Mouse (Mus musculus): Measurements from ENCODE around the gene Adra2b. TPM values are rescaled to one million over a fixed set of nuclear protein-coding genes. Genes with fewer than 3 reads are reported as not detected.

Adra2b gene
- total RNA-seq (2017) = not detected in 2 replicates

DNA sequence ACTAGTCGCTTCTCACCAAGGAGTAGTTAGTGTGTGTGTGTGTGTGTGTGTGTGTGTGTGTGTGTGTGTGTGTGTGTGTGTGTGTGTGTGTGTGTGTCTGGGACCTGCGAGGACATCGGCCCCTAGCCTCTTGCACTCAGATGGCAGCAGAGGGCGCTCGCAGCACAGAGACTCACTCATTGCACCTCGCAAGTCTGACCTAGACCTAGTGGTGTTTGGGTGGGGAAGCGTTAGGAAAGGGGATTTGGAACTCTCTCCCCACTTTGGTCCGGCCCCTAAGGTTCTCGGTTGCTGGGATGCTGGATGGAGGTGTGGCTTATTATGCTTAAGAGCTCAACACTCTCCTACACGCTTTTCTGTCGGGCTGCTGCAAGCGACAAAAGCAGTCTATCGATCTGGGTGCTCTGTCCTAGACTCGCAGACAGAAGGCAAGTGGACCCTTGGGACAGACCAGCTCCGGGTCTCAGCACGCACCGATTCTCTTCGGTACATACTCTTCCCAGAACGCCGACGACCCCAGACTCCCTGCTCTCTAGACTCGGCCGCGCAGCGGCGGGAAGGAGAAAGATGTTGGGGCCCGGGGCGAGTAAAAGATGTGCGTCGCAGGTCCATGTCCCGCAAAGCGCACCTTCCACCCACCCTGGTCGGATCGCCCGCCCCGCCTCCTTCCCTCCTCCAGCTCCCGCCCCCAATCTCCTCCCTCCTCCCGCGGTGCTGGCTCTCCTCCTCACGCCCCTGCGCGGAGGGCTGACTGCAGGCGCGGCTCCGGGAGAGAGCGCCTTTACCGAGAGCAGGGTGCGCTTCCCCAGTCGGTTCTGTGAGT, at the start of gene Adra2b:
Gene Adra2b (plus strand): TSS at position 750 of the 823 bp plus-strand sequence.
- ATAC-seq (ENCODE audit: extremely low read depth, insufficient number of reproducible peaks, low FRiP score, poor library complexity, severe bottlenecking) = peak; percentile 52; the same call in 1 of the 2 replicates

DNA sequence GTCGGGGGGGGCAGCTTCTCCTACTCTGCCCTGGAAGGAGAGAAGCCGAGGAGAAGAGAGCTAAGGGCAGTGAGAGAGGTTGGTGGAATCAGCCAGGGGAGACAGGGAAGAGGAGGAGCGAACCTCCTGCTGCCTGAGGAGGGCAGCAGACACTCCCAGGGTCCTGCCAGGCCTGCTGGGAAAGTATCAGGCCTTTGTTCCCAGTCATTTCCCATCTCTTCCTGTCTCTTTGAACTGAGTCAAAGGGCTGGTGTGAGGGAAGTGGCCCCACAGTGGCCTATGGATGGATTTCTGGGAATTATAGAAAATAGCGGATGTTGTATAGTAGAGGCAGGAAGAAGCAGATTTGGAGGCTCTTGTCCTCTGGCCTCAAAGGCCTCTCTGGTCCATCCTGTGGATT, 49.1 kb upstream of the Adra2b start:
- no peak for ATAC-seq (ENCODE audit: extremely low read depth, insufficient number of reproducible peaks, low FRiP score, poor library complexity, severe bottlenecking)

DNA sequence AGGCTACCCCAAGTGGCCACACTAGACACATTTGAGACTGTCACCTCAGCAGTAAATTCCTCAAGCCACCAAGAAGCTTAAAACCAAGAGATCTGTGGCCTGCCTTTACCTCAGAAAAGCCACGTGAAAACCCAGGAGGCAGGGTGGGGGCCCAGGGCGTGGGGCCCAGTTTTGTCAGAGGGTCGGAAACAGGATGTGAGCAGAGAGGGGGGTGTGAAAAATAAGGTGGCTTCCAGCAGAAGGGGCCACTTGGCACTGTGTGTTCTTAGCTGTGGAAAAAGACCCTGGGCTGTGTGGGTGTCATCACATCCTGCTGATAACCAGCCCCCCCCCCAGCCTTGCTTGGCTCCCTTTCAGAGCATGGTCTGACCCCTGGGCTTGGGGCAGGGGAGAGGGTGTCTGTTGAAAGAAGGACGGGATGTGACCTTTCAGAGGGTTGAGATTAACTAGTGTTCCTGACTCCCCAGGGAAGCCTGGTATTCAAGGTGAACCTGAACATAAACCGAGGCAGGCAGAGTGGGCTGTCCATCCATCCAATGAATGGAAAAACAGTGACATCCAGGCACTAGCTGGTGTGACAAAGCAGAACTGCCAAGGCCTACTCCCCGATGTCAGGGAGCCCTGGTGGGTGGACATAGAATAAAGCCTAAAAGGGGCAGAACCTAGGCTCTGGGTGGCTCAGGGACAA, 48.4 kb upstream of the Adra2b start:
- peak; percentile 59 for ATAC-seq (ENCODE audit: extremely low read depth, insufficient number of reproducible peaks, low FRiP score, poor library complexity, severe bottlenecking)

DNA sequence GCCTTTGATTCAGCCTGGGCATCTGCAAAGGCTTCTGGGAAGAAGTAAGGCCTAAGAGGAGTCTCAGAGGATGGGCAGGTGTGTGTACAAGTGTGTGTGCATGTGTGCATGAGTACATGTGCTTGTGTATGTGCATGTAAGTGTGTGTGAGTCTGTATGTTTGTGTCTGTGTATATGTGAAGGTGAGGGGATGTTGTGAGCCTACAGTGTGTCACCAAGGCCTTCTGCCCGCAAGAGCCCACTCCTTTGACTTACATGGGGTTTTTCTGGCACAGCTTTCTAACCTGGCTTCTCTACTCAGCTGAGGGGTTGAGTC, 47.9 kb upstream of the Adra2b start:
- no peak for ATAC-seq (ENCODE audit: extremely low read depth, insufficient number of reproducible peaks, low FRiP score, poor library complexity, severe bottlenecking)

DNA sequence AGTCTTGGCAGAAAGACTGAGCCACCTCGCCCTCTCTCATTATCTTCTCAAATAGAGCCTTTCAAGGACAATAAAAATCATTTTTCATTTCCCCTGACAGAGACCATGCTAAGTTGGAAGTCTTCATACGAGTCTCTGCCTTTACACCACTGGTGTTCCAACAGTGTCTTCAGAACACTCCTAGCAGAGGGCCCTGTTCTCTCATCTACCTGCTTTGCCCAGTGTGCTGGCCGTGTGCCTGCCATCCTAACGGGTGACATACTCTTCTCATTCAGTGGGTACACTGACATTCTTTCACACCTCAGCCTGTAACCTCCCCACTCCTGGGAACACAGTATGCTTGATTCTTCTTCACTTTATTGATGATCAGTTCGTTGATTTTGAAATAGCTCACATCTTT, 46.6 kb upstream of the Adra2b start:
- no peak for ATAC-seq (ENCODE audit: extremely low read depth, insufficient number of reproducible peaks, low FRiP score, poor library complexity, severe bottlenecking)

DNA sequence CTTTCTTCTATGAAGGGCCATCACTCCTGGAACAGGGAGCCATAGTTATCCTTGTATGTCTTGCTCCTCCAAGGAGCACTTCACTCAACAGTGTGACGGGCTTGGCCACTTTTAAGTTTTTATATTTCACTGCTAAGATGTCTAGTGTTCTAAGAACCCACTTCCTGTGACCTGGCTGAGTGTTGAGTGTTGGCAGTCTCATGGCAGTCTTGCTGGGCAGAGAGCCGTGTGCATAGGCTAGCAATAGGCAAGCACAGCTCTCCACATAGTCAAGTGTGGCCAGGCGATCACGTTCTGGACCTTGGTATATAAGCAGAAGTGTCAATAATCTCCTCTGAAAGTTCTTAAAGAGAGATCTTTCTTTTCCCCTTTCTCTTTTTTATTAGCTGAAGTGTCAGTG, 44.9 kb upstream of the Adra2b start:
- ATAC-seq (ENCODE audit: extremely low read depth, insufficient number of reproducible peaks, low FRiP score, poor library complexity, severe bottlenecking) = peak; percentile 33

DNA sequence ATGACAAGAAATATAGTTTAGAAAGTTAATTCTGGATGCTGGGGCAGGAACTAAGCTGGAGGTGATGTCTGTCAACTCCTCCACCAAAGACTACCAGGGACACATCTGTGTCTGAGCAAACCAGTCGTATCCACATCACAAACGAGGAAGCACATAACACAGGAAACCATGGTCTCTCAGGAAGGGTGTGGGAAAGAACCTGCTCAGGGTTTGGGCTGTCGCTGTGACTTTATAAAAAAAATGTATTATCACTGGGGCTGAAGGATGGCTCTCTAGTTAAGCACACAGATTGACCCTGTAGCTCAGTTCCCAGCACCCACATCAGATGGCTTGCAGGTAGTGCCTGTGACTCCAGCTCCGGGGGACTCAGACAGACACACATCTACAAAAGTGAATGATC, 43.9 kb upstream of the Adra2b start:
- no peak for ATAC-seq (ENCODE audit: extremely low read depth, insufficient number of reproducible peaks, low FRiP score, poor library complexity, severe bottlenecking)

DNA sequence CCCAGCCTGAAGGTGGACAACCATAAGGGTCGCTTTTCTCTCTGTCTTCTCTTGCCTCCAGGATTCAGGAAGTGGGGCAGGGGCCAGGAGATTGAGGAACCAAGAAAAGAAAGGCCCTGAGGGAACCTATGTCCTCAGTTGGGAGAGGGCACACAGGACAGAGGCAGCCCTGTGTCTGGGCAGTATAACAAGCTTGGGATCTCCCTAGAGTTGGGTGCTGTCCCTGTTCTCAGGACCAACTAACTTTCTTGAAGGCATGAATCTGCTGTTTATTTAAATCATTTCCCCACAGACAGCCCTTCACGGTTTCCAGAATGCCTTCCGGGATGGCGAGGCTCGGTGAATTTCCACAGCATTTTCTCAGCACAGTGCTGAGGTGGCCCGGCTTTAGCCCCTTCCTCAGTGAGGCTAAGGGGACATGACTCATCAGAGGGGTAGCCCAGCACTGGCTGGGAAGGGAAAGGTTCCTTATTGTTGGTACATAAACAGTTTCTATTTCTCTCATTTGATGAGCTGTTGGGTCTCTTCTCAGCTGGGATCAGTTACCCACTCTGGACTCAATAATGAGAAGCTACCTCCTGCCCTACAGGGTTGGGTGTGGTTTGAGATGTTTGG, 40.2 kb upstream of the Adra2b start:
- ATAC-seq (ENCODE audit: extremely low read depth, insufficient number of reproducible peaks, low FRiP score, poor library complexity, severe bottlenecking) = no peak

DNA sequence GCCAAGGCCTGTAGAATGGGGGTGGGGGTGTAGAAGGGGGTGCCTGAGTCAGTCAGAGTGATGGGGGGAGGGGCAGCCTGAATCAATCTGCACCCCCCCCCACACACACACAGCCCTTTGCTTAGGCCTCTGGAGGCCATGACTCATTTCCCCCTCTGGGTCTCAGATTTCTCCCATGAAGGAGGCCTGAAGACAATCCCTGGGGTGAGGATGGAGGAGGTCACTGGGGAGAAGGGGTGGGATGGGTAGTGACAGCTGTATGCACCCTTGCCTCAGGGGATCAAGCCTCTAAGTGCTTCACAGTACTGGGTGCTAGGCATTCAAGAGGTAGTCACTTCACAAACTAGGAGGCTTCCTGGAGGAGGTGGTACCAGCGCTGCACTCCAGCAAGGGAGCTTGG, 39.3 kb upstream of the Adra2b start:
- no peak for ATAC-seq (ENCODE audit: extremely low read depth, insufficient number of reproducible peaks, low FRiP score, poor library complexity, severe bottlenecking)

DNA sequence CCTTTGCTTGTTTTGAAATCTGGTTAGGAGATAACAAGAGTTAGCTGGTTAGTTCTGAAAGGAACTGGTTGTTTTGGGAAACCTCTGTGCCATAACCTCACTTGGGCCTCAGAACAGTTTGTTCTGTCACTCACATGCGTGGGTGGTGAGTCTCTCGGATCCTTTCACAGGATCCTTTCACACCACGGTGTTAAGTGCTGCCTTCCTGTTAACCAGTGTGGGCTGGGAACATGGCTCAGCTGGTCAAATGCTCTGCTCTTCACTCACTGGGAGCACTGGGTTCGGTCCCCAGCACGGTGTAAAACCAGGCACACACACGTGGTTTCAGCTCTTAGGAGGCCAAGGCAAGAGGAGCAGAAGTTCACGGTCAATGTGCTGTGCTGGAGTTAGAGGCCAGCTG, 38.6 kb upstream of the Adra2b start:
- no peak for ATAC-seq (ENCODE audit: extremely low read depth, insufficient number of reproducible peaks, low FRiP score, poor library complexity, severe bottlenecking)

DNA sequence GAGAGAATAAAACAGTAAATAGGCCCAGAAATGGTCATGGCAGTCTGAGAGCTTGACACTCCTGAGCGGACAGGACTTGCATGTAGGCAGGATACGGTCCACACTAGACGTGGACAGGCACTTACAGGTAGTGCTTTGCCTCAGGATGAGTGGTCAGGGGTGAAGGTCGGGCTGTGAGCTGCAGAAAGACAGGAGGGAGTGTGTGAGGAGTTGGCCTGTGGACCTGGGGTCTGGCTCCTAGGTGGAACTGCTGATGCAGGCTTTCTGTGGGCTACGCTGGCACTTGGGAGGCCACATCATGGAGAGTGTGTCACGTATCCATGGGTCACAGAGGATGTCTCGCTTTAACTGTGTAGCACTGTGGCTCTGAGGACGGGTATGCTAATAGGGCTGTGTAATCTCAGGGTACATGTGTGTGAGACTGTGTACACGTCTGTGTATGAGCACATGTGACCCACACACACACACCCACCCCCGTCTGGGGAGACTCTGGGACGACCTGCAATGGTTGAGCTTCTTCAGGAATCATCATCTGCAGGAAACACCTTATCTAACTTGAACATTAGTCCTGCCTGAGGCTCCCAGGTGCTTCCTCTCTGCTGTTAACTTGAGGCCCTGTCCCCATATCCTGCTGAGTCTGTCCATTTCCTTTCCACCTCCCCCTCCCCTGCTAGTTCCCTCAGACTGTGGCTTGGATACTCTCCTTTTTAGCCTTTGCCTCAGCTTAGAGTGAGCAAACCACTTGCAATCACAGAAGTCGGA, 34.7 kb upstream of the Adra2b start:
- no peak for ATAC-seq (ENCODE audit: extremely low read depth, insufficient number of reproducible peaks, low FRiP score, poor library complexity, severe bottlenecking)

DNA sequence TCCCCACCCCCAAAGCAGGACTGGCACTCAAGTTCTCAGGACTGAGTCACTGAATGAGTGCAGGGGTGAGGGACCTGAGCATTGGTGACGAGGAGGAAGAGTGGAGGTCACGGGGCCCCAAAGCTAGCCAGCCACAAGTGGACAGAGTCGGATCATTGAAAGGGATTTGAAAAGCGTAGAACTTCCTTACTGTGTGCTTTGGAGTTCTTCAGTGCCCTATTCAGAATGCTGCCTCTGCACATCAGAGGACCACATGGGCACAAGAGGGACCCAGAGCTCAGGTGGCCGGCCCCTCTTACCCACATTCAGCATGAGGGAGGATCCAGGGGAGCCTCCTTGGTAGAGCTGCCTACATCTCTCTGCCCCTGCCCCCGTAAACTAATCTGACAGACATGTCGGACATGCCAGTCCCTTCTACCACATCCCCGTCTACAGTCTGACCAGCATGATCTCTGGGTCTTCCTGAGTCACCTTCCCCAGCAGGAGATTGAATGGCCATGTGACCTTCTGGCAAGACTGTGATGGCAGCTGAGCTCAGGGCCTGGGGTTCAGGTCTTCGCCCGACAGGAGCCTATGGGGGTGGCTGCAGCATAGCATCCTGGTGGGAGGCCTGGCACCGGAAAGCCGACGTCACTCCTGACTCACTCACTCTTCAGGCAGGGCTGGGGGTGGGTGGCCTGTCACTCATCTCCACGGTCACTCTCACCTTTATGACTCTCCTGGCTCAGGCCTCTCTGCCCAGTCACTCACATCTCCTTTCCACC, 30.0 kb upstream of the Adra2b start:
- no peak for ATAC-seq (ENCODE audit: extremely low read depth, insufficient number of reproducible peaks, low FRiP score, poor library complexity, severe bottlenecking)

DNA sequence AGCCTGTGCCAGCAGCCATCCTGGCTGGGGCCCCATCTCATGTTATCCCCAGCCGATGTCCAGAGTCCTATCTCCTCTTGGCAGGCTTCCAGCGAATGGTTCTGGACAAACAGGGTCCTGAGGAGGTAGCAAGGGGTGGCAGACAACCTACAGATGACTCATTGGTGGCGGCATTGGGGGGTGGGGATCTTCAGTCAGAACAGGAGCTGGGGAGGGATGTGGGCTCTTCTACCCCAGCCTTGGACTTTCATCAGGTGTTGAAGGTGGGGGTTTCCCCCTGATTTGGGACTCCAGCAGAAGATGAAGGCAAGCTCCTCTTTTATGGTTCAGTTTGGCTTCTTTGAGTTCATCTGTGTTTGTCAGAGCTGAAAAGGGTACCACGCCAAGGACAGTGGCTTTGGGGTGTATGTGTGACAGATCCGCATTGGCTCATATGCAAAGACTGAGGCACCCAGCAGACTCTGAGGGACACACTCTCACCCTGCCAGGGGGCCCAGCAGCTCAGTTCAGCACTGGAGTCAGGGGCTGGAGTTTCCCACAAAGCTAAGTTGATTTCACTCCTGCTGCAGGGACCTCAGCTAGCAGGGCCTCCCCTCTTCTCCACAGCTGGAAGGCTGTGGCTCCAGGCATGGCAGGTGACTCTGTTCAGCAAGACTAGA, 28.9 kb upstream of the Adra2b start:
- no peak for ATAC-seq (ENCODE audit: extremely low read depth, insufficient number of reproducible peaks, low FRiP score, poor library complexity, severe bottlenecking)

DNA sequence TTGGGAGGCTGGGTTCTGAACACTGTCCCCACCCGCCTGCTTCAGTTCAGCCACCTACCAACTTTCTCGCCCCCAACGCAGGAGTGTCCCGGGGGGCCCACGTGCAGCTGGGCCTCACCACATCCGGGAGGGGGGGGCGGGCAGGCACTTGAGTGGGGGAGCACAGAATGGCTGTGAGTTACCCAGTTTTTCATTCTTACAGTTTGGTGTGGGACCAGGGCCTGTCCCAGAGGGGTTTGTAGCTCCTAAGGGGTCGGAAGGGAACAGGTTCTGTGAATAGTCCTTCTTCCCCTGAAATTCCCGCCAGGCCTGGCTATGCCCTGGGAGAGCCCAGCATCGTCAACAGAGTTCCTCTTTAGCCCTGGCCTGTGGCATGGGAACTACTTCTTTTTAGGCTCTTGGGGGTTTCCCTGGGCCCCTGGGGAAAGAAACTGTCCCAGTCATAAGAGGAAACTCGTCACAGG, 27.9 kb upstream of the Adra2b start:
- ATAC-seq (ENCODE audit: extremely low read depth, insufficient number of reproducible peaks, low FRiP score, poor library complexity, severe bottlenecking) = peak; percentile 35

DNA sequence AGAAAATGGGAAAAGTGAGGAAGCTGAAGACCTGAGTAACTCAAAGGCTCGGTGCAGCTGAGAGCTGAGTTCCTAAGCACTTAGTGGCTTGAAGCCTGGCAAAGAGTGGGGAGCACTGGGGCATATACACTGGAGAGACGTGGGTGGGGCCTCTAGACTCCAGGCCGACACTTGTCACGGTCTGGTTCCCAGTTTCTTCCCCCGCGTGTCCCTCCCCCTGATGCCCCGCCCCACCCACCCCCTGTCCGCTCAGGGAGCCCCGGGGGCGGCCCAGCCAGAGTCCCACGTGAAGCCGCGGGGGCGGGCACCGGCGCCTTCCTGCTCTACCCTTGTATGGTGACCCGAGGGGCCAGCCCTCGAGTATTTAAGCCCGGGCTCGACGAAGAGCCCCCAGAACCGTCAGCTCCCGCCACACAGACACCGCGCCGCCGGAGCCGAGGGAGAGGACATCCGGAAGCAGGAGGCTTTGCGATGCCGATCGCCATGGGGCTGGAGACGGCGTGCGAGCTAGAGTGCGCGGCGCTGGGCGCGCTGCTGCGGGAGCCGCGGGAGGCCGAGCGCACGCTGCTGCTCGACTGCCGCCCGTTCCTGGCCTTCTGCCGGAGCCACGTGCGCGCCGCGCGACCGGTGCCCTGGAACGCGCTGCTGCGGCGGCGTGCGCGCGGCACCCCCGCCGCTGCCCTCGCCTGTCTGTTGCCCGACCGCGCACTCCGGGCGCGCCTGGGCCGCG, 27.1 kb upstream of the Adra2b start, which contains the start of gene Dusp2:
Gene Dusp2 (plus strand): TSS at position 393 of the 730 bp plus-strand sequence.
- ATAC-seq (ENCODE audit: extremely low read depth, insufficient number of reproducible peaks, low FRiP score, poor library complexity, severe bottlenecking) = peak; percentile 53

DNA sequence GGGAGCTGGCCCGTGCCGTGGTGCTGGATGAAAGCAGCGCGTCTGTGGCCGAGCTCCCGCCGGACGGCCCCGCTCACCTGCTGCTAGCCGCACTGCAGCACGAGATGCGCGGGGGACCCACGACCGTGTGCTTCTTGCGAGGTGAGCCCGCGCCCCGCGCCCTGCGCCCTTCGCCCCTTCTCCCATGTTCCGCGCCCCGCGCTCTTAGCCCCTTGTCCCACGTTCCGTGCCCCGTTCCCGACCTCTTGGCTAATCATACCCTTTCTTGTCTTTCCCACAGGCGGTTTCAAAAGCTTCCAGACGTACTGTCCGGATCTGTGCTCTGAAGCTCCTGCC, 26.5 kb upstream of the Adra2b start:
- no peak for ATAC-seq (ENCODE audit: extremely low read depth, insufficient number of reproducible peaks, low FRiP score, poor library complexity, severe bottlenecking)

DNA sequence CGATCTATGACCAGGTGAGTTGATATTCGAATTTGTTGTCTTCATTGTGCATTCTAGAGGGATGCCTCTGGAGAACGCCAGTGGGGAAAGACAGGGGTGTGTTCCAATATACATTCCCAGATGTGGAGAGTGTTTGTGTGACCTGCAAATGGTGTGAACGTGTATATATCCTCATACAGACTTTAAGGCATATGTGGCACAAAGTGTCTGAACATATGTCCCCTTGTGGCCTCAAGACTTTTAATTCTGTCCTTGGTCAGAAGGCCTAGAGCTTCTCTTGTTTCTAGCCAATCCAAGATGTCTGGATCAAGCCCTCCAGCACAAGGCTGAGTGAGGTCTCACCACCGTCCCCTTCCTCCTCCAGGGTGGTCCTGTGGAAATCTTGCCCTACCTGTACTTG, 26.1 kb upstream of the Adra2b start:
- ATAC-seq (ENCODE audit: extremely low read depth, insufficient number of reproducible peaks, low FRiP score, poor library complexity, severe bottlenecking) = no peak

DNA sequence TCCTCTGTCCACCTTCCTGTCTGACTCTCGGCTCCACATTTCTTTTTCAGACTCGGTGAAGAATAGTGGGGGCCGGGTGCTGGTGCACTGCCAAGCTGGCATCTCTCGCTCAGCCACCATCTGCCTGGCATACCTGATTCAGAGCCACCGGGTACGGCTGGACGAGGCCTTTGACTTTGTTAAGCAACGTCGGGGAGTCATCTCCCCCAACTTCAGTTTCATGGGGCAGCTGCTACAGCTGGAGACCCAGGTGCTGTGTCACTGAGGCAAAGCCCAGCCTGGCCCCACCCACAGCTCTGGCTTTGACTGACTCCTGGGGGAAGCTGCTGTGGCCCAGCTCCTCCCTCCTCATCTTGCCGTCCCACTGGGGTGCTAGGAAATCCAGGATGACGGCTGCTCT, 25.5 kb upstream of the Adra2b start:
- ATAC-seq (ENCODE audit: extremely low read depth, insufficient number of reproducible peaks, low FRiP score, poor library complexity, severe bottlenecking) = no peak

All from neutrophil, adult 5-6 weeks (primary cell).